Mouse (Mus musculus) layer of hippocampus, postnatal 25 days (tissue): ENCODE results near the gene 6430548M08Rik. TPM values are rescaled to one million over a fixed set of nuclear protein-coding genes. Genes with fewer than 3 reads are reported as not detected.
A peak's percentile ranks its signal among the peaks of the same experiment; 100 is the strongest.

Experiments used
- DNase-seq, 2 experiments: peaks; one replicate each; pipeline ENCODE4 v3.0.0; 2022; ENCODE audit warnings: mixed read lengths in 2 of 2, low spot score in 1 of 2; ENCODE audit errors: extremely low spot score in 1 of 2
- total RNA-seq, 2 experiments: library from RNA; stranded (reverse); gene quantifications; 2 replicates each; pipeline ENCODE4 v1.2.3; 2021

The 6430548M08Rik gene
- total RNA-seq = 100 to 1,000 TPM; 151 to 168 TPM

GRCm38 (mm10) chr8:120113758-120114255 is at the start of gene 6430548M08Rik:
Gene 6430548M08Rik, plus strand, starts transcription at chr8:120114152.
- peak; percentile 98 to 99 for DNase-seq

- no peak for DNase-seq
These were observed 48.3 kb upstream of the 6430548M08Rik start for GRCm38 (mm10) chr8:120065611-120066010.

- no peak for DNase-seq
These were observed 47.7 kb upstream of the 6430548M08Rik start for GRCm38 (mm10) chr8:120066226-120066625.

- no peak for DNase-seq
These were observed 45.9 kb upstream of the 6430548M08Rik start for GRCm38 (mm10) chr8:120067936-120068668.

- peak; percentile 82 to 92 for DNase-seq
These were observed 42.3 kb upstream of the 6430548M08Rik start for GRCm38 (mm10) chr8:120071684-120072083.

GRCm38 (mm10) chr8:120072259-120072658 is 41.7 kb upstream of the 6430548M08Rik start:
- DNase-seq = no peak

- DNase-seq = no peak
These were observed 41.1 kb upstream of the 6430548M08Rik start for GRCm38 (mm10) chr8:120072827-120073226.

- no peak for DNase-seq
These were observed 39.4 kb upstream of the 6430548M08Rik start for GRCm38 (mm10) chr8:120074516-120074915.

GRCm38 (mm10) chr8:120075347-120075746 is 38.6 kb upstream of the 6430548M08Rik start:
- no peak for DNase-seq

- DNase-seq = peak; percentile 78 to 93
These were observed 35.9 kb upstream of the 6430548M08Rik start for GRCm38 (mm10) chr8:120078080-120078479.

GRCm38 (mm10) chr8:120079361-120079760 is 34.6 kb upstream of the 6430548M08Rik start:
- DNase-seq = no peak

GRCm38 (mm10) chr8:120083261-120083660 is 30.7 kb upstream of the 6430548M08Rik start:
- DNase-seq = peak in 1 of 2 experiments; percentile 32

- DNase-seq = no peak
These were observed 29.2 kb upstream of the 6430548M08Rik start for GRCm38 (mm10) chr8:120084783-120085182.

- DNase-seq = no peak
These were observed 24.4 kb upstream of the 6430548M08Rik start for GRCm38 (mm10) chr8:120089511-120089910.

GRCm38 (mm10) chr8:120091032-120091431 is 22.9 kb upstream of the 6430548M08Rik start:
- DNase-seq = no peak

GRCm38 (mm10) chr8:120093103-120093502 is 20.8 kb upstream of the 6430548M08Rik start:
- DNase-seq = no peak

GRCm38 (mm10) chr8:120094801-120095200 is 19.2 kb upstream of the 6430548M08Rik start:
- DNase-seq = no peak

GRCm38 (mm10) chr8:120096486-120096885 is 17.5 kb upstream of the 6430548M08Rik start:
- no peak for DNase-seq

- DNase-seq = no peak
These were observed 13.4 kb upstream of the 6430548M08Rik start for GRCm38 (mm10) chr8:120100388-120101067.

GRCm38 (mm10) chr8:120101068-120101972 is 12.6 kb upstream of the 6430548M08Rik start, which contains the start of gene Zdhhc7:
Gene Zdhhc7, minus strand, starts transcription at chr8:120101482.
- DNase-seq = peak; percentile 79 to 83
